Mouse (Mus musculus) granulocyte monocyte progenitor cell, adult 5-6 weeks (primary cell): ENCODE data around the gene Zfp324. TPM values are rescaled to one million over a fixed set of nuclear protein-coding genes. Genes with fewer than 3 reads are reported as not detected.

Source experiments
- ATAC-seq: replicated peaks from 2 replicates; pipeline ENCODE4 v1.8.0; 2016; ENCODE audit warnings: mild to moderate bottlenecking, moderate TSS enrichment, inconsistent platforms; ENCODE audit not compliant: poor library complexity, severe bottlenecking
- total RNA-seq, 2 experiments: library from RNA; stranded (forward) in 1 of 2; stranded (reverse) in 1 of 2; fragments of 200-712, 200-1000 nt in 1 of 2; fragments of >200 nt in 1 of 2; fragmentation: Nextera tagmentation in 1 of 2; gene quantifications; 2 replicates each; pipeline ENCODE4 v1.2.3; 2014 to 2017

The Zfp324 gene
- total RNA-seq, 2 experiments from 2014 or later, result 7.6 to 8.6 TPM

DNA sequence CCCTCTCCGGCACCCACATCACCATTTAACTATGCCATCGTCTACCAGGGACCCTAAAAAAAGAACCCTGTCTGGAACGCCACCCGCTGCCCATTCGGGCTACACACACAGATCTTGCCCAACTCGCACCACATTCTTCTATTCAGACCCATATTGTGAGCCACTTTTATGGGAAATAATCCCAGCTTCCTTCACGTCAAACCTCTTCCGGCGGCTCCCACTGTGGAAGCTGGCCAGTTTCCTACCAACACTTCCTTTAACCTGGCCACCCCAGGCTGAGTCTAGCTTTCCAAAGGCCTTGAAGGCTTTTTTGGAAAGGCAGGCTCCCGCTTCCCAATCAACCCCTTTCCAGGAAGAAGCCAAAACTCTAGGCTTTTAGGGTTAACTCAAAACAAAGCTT lies 40.9 kb downstream of the Zfp324 start:
- ATAC-seq, result no peak

DNA sequence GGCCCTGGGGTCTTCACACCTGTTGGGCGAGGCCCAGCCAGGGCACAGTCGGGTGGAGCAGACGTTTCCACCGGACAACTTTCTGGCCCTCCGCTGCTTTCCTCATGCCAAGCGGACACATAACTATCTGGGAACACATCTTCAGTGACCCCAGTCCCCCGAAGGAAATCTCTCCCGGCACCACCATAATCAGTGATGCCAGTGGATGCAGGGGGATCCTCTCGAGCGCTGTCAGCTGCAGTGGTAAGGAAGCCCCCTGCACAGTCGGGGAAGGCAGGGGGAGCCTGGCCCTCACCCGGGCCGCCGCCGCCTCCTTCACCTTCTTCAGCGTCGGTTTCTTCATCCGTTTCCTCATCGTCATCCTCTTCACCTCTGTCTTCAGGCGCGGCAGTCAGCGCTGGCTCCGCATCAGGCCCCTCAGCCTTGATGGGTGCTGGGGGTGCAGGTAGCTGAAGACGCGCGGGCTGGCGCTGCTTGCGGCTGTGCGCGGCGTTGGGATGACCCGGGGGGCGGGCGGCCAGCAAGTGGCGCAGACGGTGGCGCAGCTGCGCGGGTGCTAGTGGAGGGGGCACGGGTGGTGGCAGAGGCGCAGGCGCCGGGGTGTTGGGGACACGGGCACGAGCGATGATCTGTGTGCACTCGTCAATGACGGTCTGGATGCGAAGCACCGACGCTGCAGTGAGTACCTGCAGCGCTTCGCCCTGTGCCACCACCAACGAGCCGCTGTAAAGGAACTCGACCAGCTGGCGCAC lies 41.9 kb downstream of the Zfp324 start:
- no peak for ATAC-seq

GRCm38 (mm10) chr7:13009143-13010004 lies 43.7 kb downstream of the Zfp324 start:
- peak; percentile 88 for ATAC-seq

- ATAC-seq, result no peak
Observed at GRCm38 (mm10) chr7:13010005-13010908, 44.6 kb downstream of the Zfp324 start, which contains the start of gene Zbtb45. Gene Zbtb45 (minus strand): TSS chr7:13010034.

- ATAC-seq, result no peak
Observed at GRCm38 (mm10) chr7:13013671-13014070, 48.0 kb downstream of the Zfp324 start.

DNA sequence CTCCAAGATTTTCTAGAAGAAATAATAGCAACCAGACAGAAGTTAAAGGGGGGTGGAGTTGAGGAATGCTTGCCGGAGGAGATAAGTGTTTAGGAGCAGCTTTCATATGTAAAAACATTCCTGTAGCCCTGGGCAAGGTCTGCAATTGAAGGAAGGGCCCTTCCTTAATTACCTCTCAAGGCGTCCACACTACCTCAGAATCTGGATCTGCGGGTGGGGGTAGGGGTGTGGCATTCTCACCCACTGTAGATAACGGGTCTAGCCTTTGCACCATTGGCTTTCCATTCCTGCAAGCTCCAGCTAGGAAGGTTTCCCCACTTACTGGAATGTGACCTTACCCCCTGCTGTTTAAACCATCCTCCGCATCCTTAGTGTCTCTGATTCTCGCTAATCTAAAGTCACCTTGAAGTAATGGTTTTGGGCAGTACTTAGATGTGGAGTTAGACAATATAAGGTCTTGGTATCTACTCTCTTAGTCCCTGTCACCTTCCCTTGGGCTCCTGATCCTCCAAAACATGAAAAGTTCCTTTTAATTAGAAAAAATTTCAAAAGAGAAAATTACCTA lies 48.7 kb downstream of the Zfp324 start:
- no peak for ATAC-seq

DNA sequence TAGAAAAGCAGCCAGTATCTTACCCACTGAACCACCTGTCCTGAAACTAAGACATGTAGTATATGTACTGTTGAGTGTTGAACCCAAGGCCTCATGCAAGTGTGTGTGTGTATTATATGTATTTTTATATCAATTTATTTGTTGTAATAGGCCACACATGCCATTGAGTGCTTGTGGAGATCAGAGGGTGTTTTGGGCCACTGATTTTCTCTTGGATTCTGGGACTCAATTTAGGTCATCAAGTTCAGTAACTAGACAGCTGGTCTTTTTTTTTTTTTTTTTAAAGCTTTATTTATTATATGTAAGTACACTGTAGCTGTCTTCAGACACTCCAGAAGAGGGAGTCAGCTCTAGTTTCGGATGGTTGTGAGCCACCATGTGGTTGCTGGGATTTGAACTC lies 49.6 kb downstream of the Zfp324 start:
- ATAC-seq, result no peak

DNA sequence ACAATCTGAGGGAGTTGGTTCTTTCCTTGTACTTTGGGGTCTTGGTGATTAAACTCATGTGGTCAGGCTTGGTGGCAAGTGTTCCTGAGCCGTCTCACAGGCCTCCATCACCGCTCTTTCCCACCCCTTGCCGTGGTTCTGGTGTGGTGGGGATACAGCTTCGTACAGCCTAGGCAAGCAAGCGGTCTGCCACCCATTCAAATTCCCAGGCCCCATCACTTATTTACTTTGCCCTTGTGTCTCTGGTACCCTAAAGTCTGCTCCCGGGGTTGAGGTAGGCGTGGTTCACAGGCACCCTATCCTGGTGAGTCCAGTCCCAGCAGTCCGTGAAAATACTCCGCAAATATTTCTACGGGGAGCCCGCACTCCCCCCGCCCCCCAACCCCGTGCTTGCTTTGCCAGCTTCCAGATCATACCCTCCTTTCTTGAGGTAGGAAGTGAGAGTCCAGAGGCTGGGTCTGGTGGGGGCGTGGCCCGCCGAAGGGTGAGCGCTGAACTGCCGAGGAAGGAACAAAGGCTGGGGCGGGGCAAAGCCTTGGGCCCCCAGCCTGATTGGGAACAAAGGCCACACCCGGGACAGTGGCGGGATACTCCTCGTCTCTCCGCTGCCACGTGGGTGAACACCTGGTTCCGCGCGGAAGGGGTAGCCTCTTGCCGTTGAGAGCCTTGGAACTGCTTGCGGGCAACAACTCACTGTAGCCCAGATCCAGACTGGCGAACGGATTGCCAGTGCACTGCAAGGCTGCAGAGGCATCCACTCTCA lies 57.3 kb downstream of the Zfp324 start:
- ATAC-seq, result peak; percentile 71

Other genes with a start within 250 kb of the Zfp324 start
- not detected in 2 replicates for gene Vmn2r56, start 230.8 kb upstream of the Zfp324 start, total RNA-seq (2014; fragmentation: Nextera tagmentation)
- not detected in 2 replicates for gene Vmn2r56, start 230.8 kb upstream of the Zfp324 start, total RNA-seq (2017)
- 0.26 and 3.4 TPM in 2 replicates for gene Zscan18, start 162.2 kb upstream of the Zfp324 start, total RNA-seq (2014; fragmentation: Nextera tagmentation)
- gene Zscan18, start 162.2 kb upstream of the Zfp324 start, total RNA-seq (2017), result 1.6 and 3.3 TPM in 2 replicates
- gene Zfp329, start 147.0 kb upstream of the Zfp324 start, total RNA-seq (2014; fragmentation: Nextera tagmentation), result 9.1 and 16.6 TPM in 2 replicates
- gene Zfp329, start 147.0 kb upstream of the Zfp324 start, total RNA-seq (2017), result 6.7 and 8.3 TPM in 2 replicates
- gene Zfp110, start 131.1 kb upstream of the Zfp324 start, total RNA-seq (2014; fragmentation: Nextera tagmentation), result 28.1 and 34.8 TPM in 2 replicates
- 38.2 and 45.9 TPM in 2 replicates for gene Zfp110, start 131.1 kb upstream of the Zfp324 start, total RNA-seq (2017)
- gene Zfp128, start 84.7 kb upstream of the Zfp324 start, total RNA-seq (2014; fragmentation: Nextera tagmentation), result 3.4 and 3.6 TPM in 2 replicates
- 2.5 and 3.1 TPM in 2 replicates for gene Zfp128, start 84.7 kb upstream of the Zfp324 start, total RNA-seq (2017)
- 26.6 and 32.4 TPM in 2 replicates for gene Zscan22, start 68.0 kb upstream of the Zfp324 start, total RNA-seq (2014; fragmentation: Nextera tagmentation)
- 4.8 and 8.1 TPM in 2 replicates for gene Zscan22, start 68.0 kb upstream of the Zfp324 start, total RNA-seq (2017)
- 2,621 and 2,837 TPM in 2 replicates for gene Rps5, start 43.5 kb upstream of the Zfp324 start, total RNA-seq (2014; fragmentation: Nextera tagmentation)
- 1,142 and 1,421 TPM in 2 replicates for gene Rps5, start 43.5 kb upstream of the Zfp324 start, total RNA-seq (2017)
- 0.92 and 0.95 TPM in 2 replicates for gene Rnf225, start 38.4 kb upstream of the Zfp324 start, total RNA-seq (2014; fragmentation: Nextera tagmentation)
- gene Rnf225, start 38.4 kb upstream of the Zfp324 start, total RNA-seq (2017), result 0.26 and 0.88 TPM in 2 replicates
- gene Zfp446, start 12.0 kb downstream of the Zfp324 start, total RNA-seq (2014; fragmentation: Nextera tagmentation), result 5.4 and 9.5 TPM in 2 replicates
- gene Zfp446, start 12.0 kb downstream of the Zfp324 start, total RNA-seq (2017), result 3.0 and 4.0 TPM in 2 replicates
- gene Slc27a5, start 32.4 kb downstream of the Zfp324 start, total RNA-seq (2014; fragmentation: Nextera tagmentation), result not detected in 2 replicates
- not detected in 2 replicates for gene Slc27a5, start 32.4 kb downstream of the Zfp324 start, total RNA-seq (2017)
- 599 and 728 TPM in 2 replicates for gene Trim28, start 33.3 kb downstream of the Zfp324 start, total RNA-seq (2014; fragmentation: Nextera tagmentation)
- 489 and 493 TPM in 2 replicates for gene Trim28, start 33.3 kb downstream of the Zfp324 start, total RNA-seq (2017)
- gene Zbtb45, start 44.2 kb downstream of the Zfp324 start, total RNA-seq (2014; fragmentation: Nextera tagmentation), result 8.5 and 19.8 TPM in 2 replicates
- 4.9 and 11.9 TPM in 2 replicates for gene Zbtb45, start 44.2 kb downstream of the Zfp324 start, total RNA-seq (2017)
- 117 and 163 TPM in 2 replicates for gene Chmp2a, start 69.0 kb downstream of the Zfp324 start, total RNA-seq (2014; fragmentation: Nextera tagmentation)
- gene Chmp2a, start 69.0 kb downstream of the Zfp324 start, total RNA-seq (2017), result 162 and 196 TPM in 2 replicates
- 196 and 197 TPM in 2 replicates for gene Ube2m, start 72.4 kb downstream of the Zfp324 start, total RNA-seq (2014; fragmentation: Nextera tagmentation)
- 126 and 132 TPM in 2 replicates for gene Ube2m, start 72.4 kb downstream of the Zfp324 start, total RNA-seq (2017)
- 0.43 TPM in 1 of 2 replicates, not detected in the other for gene Mzf1, start 88.9 kb downstream of the Zfp324 start, total RNA-seq (2014; fragmentation: Nextera tagmentation)
- 0.30 and 0.57 TPM in 2 replicates for gene Mzf1, start 88.9 kb downstream of the Zfp324 start, total RNA-seq (2017)
- gene Vmn1r85, start 129.3 kb downstream of the Zfp324 start, total RNA-seq (2014; fragmentation: Nextera tagmentation), result not detected in 2 replicates
- gene Vmn1r85, start 129.3 kb downstream of the Zfp324 start, total RNA-seq (2017), result not detected in 2 replicates
- not detected in 2 replicates for gene Vmn1r86, start 154.1 kb downstream of the Zfp324 start, total RNA-seq (2014; fragmentation: Nextera tagmentation)
- gene Vmn1r86, start 154.1 kb downstream of the Zfp324 start, total RNA-seq (2017), result not detected in 2 replicates
- gene Vmn1r87, start 174.3 kb downstream of the Zfp324 start, total RNA-seq (2014; fragmentation: Nextera tagmentation), result not detected in 2 replicates
- gene Vmn1r87, start 174.3 kb downstream of the Zfp324 start, total RNA-seq (2017), result not detected in 2 replicates
- 0.26 TPM in 1 of 2 replicates, not detected in the other for gene Vmn1r88, start 193.7 kb downstream of the Zfp324 start, total RNA-seq (2014; fragmentation: Nextera tagmentation)
- gene Vmn1r88, start 193.7 kb downstream of the Zfp324 start, total RNA-seq (2017), result not detected in 2 replicates
- not detected in 2 replicates for gene Vmn1r89, start 247.2 kb downstream of the Zfp324 start, total RNA-seq (2014; fragmentation: Nextera tagmentation)
- not detected in 2 replicates for gene Vmn1r89, start 247.2 kb downstream of the Zfp324 start, total RNA-seq (2017)